Mouse (Mus musculus) R1 (cell line): Measurements from ENCODE around the gene Tagln2.
A peak's percentile ranks its signal among the peaks of the same experiment; 100 is the strongest.

Experiments used
- DNase-seq: peaks from one replicate; pipeline ENCODE4 v3.0.0-alpha.2; 2018; ENCODE audit warnings: low read depth, low spot score

The Tagln2 gene

DNA sequence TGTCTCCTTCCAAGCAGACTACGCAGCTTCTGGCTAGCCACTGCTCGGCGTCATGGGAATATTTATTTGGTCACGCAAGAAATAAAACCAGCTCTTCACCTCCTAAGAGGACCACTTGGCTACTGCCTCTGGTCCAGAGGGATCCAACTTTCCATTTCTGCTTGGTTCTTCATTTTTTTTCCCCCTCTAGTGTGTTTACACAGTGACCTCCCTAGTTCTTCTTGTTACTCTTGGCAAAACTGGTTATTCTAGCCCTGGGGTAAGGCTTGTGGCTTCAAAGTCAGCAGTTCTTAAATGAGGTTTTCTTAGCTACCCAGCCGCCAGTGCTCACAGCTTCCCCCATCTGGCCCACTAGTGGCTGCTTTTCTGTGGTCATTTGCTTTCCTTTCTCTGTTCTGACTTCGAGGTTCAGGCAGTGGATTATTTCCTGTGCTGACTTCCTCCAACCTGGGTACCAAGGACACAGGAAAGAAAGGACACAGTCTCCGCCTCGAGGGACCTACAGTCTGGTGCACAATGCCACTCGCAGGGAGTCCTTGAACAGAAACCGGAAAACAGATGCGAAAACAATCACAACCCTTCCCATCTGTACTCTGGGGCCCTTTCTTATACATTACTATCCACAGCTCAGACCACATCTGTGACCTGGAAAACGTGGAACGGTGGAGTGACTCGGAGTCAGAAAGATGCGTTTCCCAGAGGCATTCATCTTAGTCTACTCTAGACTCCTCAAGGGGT, 25.3 kb downstream of the Tagln2 start:
- DNase-seq: peak; percentile 84

- peak; percentile 33 for DNase-seq
Measured at GRCm38 (mm10) chr1:172525971-172526370, 26.1 kb downstream of the Tagln2 start.

DNA sequence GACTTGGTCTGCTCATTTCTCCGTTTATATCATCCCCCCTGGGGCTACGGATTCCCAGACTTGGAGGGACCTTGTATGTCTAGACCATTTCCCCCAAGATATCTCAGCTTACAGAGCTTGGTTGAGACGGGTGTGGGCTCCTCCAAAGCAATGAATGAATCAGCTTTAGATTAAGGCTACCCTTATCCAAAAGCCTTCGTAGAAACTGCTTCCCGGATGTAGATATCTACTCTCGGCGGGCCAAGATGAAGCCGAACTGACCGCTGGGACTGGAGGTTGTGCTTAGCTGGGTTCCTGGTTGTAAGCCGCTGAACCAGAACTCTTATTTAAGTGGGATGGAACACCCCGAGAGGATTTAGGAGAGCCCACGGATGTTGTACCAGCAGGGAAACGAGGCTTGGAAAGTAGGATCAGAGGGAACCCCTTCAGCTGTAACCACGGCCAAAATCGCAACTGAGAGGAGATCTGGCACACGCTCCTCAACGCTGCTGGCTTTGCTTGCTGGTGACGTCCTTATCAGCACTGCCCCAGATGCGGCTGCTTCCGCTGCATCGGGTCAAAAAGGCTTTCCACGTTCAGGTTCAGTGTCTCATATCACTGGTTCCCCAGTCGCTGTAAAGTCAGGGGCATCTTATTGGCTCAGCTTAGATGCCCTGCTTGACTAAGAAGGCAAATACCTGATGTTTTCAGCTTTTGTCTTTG, 26.7 kb downstream of the Tagln2 start:
- DNase-seq: no peak

DNA sequence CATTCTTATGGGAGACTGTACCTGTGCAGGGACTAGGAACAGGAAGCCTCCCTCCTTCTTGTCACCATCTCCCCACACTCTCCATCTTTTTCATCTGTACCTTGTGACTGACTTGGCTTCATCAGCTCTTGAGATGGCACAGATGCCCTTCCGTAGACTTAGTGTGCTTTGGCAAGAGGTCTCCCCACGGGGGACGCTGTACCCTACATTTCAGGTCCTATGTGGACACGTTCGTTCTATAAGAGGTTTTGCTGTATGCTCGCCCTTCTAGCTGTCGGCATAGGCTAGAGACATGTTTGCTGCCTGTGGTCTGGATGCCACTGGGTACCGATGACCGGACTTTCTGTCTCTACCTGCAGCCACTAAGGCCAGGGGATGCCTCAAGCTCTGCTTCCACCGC, 27.6 kb downstream of the Tagln2 start:
- no peak for DNase-seq

DNA sequence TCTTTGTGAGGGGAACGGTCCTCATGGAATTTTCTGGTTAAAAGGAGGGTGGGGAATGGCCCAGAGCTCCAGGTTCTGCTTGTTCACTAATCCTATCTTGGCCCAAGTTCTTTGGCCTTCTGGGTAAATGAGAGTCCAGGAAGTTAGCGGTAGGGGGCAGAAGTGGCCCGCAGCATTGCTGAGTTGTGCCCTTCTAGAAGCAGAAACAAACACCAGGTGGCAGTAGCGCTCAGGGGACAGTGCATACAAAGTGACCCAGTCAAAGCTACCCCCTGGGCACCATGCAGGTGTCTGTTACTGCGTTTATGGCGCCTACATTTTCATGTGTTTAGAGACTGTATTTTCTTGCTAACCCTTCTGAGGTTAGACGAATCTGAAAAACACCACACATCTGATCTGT, 28.9 kb downstream of the Tagln2 start:
- peak; percentile 85 for DNase-seq

- no peak for DNase-seq
Measured at GRCm38 (mm10) chr1:172530544-172531220, 30.8 kb downstream of the Tagln2 start.

DNA sequence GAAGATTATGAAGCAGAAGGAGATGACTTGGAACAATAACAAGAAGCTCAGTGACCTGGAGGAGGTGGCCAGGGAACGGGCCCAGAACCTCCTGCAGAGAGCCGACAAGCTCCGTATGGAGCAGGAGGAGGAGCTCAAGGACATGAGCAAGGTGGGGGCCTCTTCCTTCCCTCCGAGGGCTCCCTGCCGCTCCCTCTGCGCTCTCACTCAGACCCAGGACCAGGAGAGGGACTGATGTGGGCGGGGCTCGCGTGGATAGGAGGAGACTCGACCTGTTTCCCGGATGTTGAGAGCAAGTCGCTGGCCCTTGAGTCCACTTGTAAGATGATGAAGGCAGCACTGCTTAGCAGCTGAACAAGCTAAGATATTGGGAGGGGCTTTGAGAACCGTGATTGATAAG, 32.7 kb downstream of the Tagln2 start:
- DNase-seq: peak; percentile 77

- no peak for DNase-seq
Measured at GRCm38 (mm10) chr1:172535116-172535515, 35.3 kb downstream of the Tagln2 start.

DNA sequence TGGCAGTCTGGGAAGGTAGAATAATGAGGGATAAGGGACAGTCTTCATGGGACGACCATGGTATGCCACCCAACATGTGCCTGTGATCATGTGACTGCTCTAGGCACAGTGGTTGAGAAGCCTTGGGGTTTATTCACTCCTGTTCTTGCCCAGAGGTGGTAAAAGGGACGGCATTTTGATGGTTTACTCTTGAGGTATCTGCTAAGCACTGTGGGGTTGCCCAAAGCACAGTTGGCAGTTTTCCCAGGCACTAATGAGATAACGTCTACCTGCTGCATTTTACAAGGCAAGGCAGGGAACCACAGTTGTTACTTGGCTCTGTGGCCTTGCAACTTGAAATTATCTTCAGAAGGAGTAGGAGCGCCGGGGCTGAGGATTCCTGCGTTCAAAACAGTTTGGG, 40.0 kb downstream of the Tagln2 start:
- no peak for DNase-seq

GRCm38 (mm10) chr1:172540283-172540820, 40.5 kb downstream of the Tagln2 start:
- DNase-seq: no peak

DNA sequence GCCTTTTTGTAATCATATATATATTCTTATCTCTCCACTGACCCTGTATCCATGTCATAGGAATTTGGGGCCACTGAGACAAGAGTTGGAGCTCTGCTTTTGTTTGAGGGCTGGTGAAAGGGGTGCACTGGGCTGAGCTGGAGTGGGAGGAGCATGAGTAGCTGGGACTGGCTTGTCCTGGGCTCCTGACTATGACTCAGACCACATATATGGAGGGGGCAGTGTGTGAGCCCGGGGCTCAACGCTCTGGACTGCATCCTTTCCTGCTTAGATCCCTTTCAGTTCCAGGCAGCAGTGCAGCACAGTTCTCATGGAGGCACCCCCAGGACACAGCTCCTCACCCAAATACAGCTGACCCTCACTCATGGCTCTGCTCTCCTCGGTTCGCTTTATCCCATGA, 46.2 kb downstream of the Tagln2 start:
- no peak for DNase-seq

DNA sequence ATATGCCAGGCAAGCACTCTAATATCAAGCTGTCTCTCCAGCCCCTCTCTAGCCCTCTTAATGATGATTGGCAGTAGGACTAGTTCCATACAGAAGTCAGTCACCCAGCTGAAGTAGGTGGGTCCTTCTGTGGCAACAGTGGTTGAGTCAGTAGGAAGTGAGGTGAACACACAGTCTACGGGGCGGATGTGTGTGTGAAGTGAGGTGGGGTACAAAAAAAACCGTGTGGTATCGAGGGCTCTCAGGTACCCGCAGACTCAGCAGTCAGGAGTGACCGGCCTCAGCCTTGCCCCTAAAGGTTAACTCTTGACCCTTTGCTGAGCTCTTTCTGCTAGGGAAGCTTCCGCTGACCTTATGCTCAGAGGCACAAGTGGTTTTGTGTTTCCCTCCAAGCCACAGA, 48.7 kb downstream of the Tagln2 start:
- DNase-seq: no peak

GRCm38 (mm10) chr1:172549314-172549713, 49.5 kb downstream of the Tagln2 start:
- no peak for DNase-seq

DNA sequence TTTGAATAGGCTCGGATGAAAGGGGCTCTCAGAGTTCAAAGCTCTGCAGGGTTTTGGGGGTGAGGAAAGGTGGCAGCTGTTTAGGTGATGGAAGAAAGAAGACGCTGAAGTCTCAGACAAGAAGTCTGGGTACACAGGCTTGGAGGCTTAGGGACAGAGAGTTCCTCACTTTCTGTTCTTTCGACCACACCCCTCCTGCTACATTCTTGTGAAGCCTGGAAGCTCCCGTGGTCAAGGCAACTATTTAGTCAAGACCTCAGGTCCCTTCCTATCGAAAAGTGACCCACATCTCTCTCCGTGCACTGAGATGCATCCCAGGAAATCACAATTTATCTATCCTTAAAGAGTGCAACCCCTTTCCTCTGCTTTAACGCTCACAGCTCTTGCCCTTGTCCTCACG, 49.9 kb downstream of the Tagln2 start:
- DNase-seq: peak; percentile 50

DNA sequence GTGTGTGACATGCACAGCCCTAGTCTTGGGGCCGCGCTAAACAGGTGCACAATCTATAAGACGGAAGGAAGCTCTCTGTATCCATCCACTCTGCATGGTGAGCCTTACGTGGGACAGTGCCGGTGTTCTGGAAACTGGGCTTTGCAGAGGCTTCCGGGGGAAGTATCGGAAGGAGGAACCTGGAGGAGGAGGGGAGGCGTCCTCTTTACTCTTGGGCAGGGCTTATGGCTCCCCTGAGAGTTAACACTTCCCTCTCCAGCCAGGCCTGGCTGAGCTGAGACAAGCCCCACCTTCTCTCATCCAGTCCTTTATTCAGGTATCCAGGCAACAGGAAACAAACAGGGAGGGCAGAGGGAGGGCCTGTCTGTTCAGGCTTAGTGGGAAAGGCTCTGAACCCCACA, 50.7 kb downstream of the Tagln2 start:
- DNase-seq: peak; percentile 89

DNA sequence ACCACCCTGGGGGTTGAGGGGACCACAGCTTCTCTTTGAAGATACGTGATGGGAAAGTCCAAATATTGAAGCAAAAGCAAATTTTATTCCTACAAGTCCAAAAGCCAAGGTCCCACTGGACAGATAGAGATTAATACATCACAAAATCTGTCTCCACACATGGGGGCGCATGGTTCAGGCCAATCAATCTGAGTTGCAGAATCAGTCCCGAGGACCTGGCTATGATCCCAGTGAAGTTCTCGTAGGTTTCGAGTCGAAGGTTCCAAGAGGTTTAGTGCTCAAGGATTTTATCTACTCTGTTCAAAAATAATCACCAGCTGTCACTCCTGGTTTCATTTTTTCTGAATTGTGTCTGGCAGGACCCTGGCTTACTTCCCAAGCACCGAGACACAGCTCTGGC, 51.2 kb downstream of the Tagln2 start:
- no peak for DNase-seq

GRCm38 (mm10) chr1:172552623-172553022, 52.8 kb downstream of the Tagln2 start:
- DNase-seq: no peak

DNA sequence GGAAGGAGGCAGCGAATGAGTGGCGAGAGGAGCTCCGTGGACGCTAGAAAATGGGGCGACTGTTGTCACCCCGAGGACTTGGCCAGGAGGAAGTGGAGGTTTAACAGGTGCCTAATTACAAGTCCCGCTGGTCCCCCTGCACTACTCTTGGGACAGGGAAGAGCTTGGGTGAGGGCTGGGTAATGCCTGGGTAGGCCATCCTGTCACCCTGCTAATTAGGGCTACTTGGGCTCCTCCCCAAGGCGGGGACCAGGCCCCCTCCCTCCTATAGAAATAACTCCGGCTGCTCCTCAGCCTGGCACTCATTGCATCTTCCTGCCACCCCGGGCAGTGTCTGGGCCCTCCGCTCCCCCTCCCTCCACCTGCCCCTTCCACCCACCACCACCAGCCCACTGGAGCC, 55.8 kb downstream of the Tagln2 start, which contains the start of gene Vsig8:
TSS of gene Vsig8 (plus strand) at position 301 of the 400 bp plus-strand sequence.
- no peak for DNase-seq
